Mouse (Mus musculus): ENCODE measurements around the gene Gramd1c. TPM values are rescaled to one million over a fixed set of nuclear protein-coding genes. Genes with fewer than 3 reads are reported as not detected.

The Gramd1c gene
- 4.6 and 6.3 TPM in 2 replicates for polyA plus RNA-seq (2015; fragmentation: Nextera tagmentation; extraction: Ambion mirVana)

- Histone ChIP-seq H3K9ac (peak within 1 kb of the TSS; percentile 55), H3K36me3 (no peaks in the 10 kb centered on the region), H3K4me2 (peak within 1 kb of the TSS; percentile 79), H3K4me3 (peak within 1 kb of the TSS; percentile 63), H3K4me1 (no peaks in the 10 kb centered on the region), H3K9me3 (no peaks in the 10 kb centered on the region), H3K27me3 (no peaks in the 10 kb centered on the region), H3K27ac (peak within 1 kb of the TSS; percentile 50; the same call in 1 of the 2 replicates)
- ATAC-seq (ENCODE audit: insufficient number of reproducible peaks, low FRiP score, low TSS enrichment, low read depth), result peak; percentile 71; the same call in 1 of the 2 replicates
- 6% methylated on average over 43 of the region's 45 CpGs for WGBS
These were observed at the start of gene Gramd1c for GRCm38 (mm10) chr16:44063025-44063894. Gramd1c (minus strand) TSS chr16:44063345.

DNA sequence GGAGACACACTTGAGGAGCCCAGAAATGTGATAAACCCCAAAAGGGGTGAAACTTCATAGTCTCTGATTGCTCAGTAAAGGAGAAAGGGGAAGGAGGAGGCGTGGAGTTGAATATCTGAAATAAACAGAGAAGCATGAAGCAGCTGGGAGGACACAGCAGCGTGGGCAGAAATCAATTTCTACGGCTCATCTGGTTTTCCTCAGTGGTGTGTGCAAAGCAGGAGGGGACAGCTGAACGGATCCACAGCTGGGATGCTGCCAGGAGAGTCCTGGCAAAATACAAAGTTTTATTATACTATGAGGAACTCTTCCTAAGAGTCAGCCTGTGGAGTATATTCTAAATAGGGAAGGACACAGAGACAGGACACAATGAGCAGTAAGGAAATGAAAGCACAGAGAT is 45.9 kb upstream of the Gramd1c start:
- Histone ChIP-seq H3K9me3 (no peaks in the 10 kb centered on the region), H3K27ac (no peak overlapping the region), H3K27me3 (no peaks in the 10 kb centered on the region), H3K36me3 (peaks cover 52% of the 10 kb centered on the region), H3K4me2 (no peak overlapping the region), H3K9ac (no peak overlapping the region), H3K4me3 (no peak overlapping the region), H3K4me1 (no peaks in the 10 kb centered on the region)
- WGBS, result 73% methylated on average over 4 of the region's 4 CpGs
- no peak for ATAC-seq (ENCODE audit: insufficient number of reproducible peaks, low FRiP score, low TSS enrichment, low read depth)

DNA sequence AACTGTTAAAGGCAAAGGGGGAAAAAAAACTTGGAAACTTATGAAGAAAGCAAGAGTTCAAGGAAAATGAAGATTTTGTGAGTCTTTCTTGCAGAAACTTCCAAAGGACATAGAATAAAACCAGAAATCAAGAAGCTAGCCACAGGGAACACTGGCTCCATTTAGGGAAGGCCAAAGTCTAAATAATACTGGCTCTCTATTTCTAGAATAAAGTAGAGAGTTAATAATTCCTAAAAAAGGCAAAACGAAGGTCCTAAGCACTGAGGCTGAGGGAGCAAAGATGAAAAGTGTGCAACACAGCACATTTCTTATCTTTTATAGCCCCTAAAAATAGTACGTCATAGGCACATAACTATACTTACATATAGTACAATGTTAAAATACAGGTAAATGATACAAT is 42.1 kb upstream of the Gramd1c start:
- H3K4me3 ChIP-seq, result no peak overlapping the region
- ATAC-seq (ENCODE audit: insufficient number of reproducible peaks, low FRiP score, low TSS enrichment, low read depth), result no peak

DNA sequence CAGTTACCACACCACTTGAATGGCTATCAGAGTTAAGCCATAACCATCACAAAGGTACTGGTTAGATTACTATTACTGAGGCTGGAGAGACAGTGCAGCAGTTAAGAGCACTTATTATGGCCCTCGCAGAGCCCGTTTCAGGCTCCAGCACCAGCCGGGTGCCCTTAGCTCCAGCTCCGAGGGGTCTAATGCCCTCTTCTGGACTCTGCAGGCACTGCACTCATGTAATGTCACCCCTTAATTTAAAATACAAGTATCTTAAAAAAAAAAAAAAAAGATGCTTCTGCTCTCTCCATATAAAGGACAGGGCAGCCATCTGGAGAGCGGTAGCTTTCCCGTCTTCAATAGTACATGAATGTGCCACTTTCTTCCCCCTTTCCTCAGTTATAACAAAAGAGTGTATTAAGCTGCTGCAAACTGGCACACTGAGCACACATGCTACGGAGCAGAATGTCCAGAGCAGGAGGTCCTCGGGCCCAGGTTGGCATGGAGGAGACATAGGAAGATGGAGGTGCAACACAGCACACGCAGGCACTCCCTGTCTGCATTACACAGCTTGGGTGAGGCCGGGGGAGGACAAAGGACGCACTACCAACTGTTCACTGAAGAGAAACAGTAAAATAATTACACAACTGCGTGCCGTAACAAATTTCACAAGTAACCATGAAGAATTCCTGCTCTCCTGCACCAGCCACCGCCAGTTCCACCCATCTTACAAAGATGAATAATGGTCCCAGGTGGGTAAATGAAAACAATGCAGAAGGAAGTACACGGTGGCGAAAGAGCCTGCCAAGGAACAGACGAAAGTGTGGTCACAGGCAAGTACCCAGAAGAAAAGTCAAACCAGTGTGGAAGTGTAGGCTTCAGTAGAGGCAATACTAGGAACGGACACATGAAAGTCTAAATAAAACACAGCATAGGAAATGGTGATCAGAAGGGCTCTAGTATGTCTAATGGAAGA is 40.9 kb upstream of the Gramd1c start:
- ATAC-seq (ENCODE audit: insufficient number of reproducible peaks, low FRiP score, low TSS enrichment, low read depth), result no peak
- H3K4me1 ChIP-seq, result no peaks in the 10 kb centered on the region
- no peak overlapping the region for H3K9ac ChIP-seq
- peaks cover 65% of the 10 kb centered on the region for H3K36me3 ChIP-seq
- peak overlapping the region; percentile 52 for H3K27ac ChIP-seq
- no peak overlapping the region for H3K4me2 ChIP-seq
- no peaks in the 10 kb centered on the region for H3K27me3 ChIP-seq
- no peak overlapping the region for H3K4me3 ChIP-seq
- H3K9me3 ChIP-seq, result no peaks in the 10 kb centered on the region
- WGBS, result 78% methylated on average over 18 of the region's 18 CpGs

More for the DNA sequence above, 42.1 kb upstream of the Gramd1c start:
- Histone ChIP-seq H3K9ac (no peak overlapping the region), H3K36me3 (peaks cover 65% of the 10 kb centered on the region), H3K27ac (no peak overlapping the region), H3K9me3 (no peaks in the 10 kb centered on the region), H3K4me1 (no peaks in the 10 kb centered on the region), H3K27me3 (no peaks in the 10 kb centered on the region), H3K4me2 (no peak overlapping the region)
- 75% methylated on average over 2 of the region's 2 CpGs for WGBS

- Histone ChIP-seq H3K27ac (no peak overlapping the region), H3K4me2 (no peak overlapping the region), H3K36me3 (peaks cover 64% of the 10 kb centered on the region), H3K27me3 (no peaks in the 10 kb centered on the region), H3K4me3 (no peak overlapping the region), H3K4me1 (no peaks in the 10 kb centered on the region), H3K9ac (no peak overlapping the region), H3K9me3 (no peaks in the 10 kb centered on the region)
- no peak for ATAC-seq (ENCODE audit: insufficient number of reproducible peaks, low FRiP score, low TSS enrichment, low read depth)
- WGBS, result 93% methylated on average over 2 of the region's 2 CpGs
These were observed 39.8 kb upstream of the Gramd1c start for GRCm38 (mm10) chr16:44102925-44103324.

- 77% methylated on average over 12 of the region's 12 CpGs for WGBS
- H3K27ac ChIP-seq, result no peak overlapping the region
- ATAC-seq (ENCODE audit: insufficient number of reproducible peaks, low FRiP score, low TSS enrichment, low read depth), result no peak
These were observed 38.1 kb upstream of the Gramd1c start for GRCm38 (mm10) chr16:44101181-44101710.

GRCm38 (mm10) chr16:44099377-44099776 is 36.2 kb upstream of the Gramd1c start:
- no peak for ATAC-seq (ENCODE audit: insufficient number of reproducible peaks, low FRiP score, low TSS enrichment, low read depth)
- Histone ChIP-seq H3K4me3 (no peak overlapping the region), H3K27me3 (no peaks in the 10 kb centered on the region), H3K9ac (no peak overlapping the region), H3K27ac (no peak overlapping the region), H3K4me1 (no peaks in the 10 kb centered on the region), H3K4me2 (no peak overlapping the region), H3K36me3 (peaks cover 72% of the 10 kb centered on the region), H3K9me3 (no peaks in the 10 kb centered on the region)
- WGBS, result 93% methylated on average over 7 of the region's 7 CpGs

More at GRCm38 (mm10) chr16:44101181-44101710, 38.1 kb upstream of the Gramd1c start:
- Histone ChIP-seq H3K9ac (no peak overlapping the region), H3K36me3 (peaks cover 62% of the 10 kb centered on the region), H3K4me3 (no peak overlapping the region), H3K27me3 (no peaks in the 10 kb centered on the region), H3K9me3 (no peaks in the 10 kb centered on the region), H3K4me1 (no peaks in the 10 kb centered on the region), H3K4me2 (no peak overlapping the region)

DNA sequence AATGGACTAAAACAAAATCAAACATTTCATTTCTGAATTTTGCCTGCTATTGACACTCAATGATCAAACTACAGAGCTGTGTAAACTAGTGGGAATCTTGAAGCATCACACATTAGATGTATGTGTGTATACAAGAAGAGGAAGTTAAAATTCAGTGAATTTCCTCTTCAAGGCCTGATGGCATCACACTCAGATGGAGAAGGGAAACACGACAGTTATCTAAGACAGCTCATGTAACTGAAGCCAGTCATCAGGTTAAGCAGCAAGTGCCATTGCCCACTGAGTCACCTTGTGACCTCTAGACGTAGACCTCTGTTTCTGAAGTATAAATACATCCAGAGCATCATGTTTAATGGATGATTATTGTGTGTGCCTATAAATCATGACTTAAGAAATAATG is 24.5 kb upstream of the Gramd1c start:
- Histone ChIP-seq H3K4me3 (no peak overlapping the region), H3K4me2 (no peak overlapping the region), H3K4me1 (no peaks in the 10 kb centered on the region), H3K9me3 (no peaks in the 10 kb centered on the region), H3K36me3 (peaks cover 75% of the 10 kb centered on the region), H3K27ac (no peak overlapping the region), H3K9ac (no peak overlapping the region), H3K27me3 (no peaks in the 10 kb centered on the region)
- 74% methylated on average over 2 of the region's 2 CpGs for WGBS
- no peak for ATAC-seq (ENCODE audit: insufficient number of reproducible peaks, low FRiP score, low TSS enrichment, low read depth)

DNA sequence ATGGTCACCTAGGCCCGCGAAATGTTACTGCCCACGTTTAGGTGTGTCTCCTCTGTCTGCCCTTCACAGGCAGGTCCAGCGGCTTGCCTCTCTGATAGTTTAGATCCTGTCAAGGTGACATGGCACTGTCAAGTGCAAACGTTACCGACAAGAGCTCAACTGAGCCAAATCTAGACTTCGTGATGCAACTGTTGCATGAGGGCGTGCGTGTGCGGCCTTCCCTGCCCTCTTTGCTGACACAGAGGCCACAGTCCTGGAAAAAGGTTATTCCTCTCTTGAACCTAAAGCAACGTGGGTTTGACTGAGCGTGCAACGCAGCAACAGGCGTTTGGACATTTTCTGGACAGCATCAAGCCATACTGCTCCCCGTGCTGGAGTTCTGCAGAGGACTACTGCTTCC is 1.8 kb downstream of the Gramd1c start:
- 88% methylated on average over 15 of the region's 15 CpGs for WGBS
- Histone ChIP-seq H3K9ac (no peak overlapping the region), H3K27ac (no peak overlapping the region), H3K4me3 (no peak overlapping the region), H3K4me2 (no peak overlapping the region), H3K36me3 (no peaks in the 10 kb centered on the region), H3K27me3 (no peaks in the 10 kb centered on the region), H3K9me3 (no peaks in the 10 kb centered on the region), H3K4me1 (no peaks in the 10 kb centered on the region)
- ATAC-seq (ENCODE audit: insufficient number of reproducible peaks, low FRiP score, low TSS enrichment, low read depth), result no peak

- Histone ChIP-seq H3K27ac (no peak overlapping the region), H3K9me3 (no peaks in the 10 kb centered on the region), H3K27me3 (no peaks in the 10 kb centered on the region), H3K36me3 (no peaks in the 10 kb centered on the region), H3K4me2 (no peak overlapping the region), H3K4me1 (no peaks in the 10 kb centered on the region), H3K9ac (no peak overlapping the region), H3K4me3 (no peak overlapping the region)
- 90% methylated on average over 18 of the region's 18 CpGs for WGBS
- ATAC-seq (ENCODE audit: insufficient number of reproducible peaks, low FRiP score, low TSS enrichment, low read depth), result no peak
These were observed 2.4 kb downstream of the Gramd1c start for GRCm38 (mm10) chr16:44060604-44061286.

DNA sequence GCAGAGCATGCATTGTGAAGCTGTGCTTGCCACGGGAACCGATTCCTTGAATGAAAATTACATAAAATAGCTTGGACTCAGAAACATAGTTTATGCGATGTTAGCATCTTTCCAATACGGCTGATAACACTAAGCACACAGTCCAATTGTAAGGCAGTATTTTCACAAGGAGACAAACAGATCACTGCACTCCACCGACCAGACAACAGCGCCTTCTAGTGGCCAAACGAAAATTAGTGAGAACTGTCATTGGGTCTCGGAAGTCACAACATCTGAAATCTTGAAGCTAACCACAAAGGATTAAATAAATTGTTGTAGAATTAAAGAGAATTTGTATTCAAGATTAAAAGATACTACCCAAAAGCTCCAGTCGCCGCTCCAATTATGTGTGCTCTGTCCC is 4.4 kb downstream of the Gramd1c start:
- Histone ChIP-seq H3K4me2 (no peak overlapping the region), H3K36me3 (no peaks in the 10 kb centered on the region), H3K4me3 (no peak overlapping the region), H3K27ac (no peak overlapping the region), H3K4me1 (no peaks in the 10 kb centered on the region), H3K9ac (no peak overlapping the region), H3K27me3 (no peaks in the 10 kb centered on the region), H3K9me3 (no peaks in the 10 kb centered on the region)
- WGBS, result 21% methylated on average over 10 of the region's 10 CpGs
- no peak for ATAC-seq (ENCODE audit: insufficient number of reproducible peaks, low FRiP score, low TSS enrichment, low read depth)
